Mouse (Mus musculus) lung, embryonic 16.5 days (tissue): ENCODE measurements at regions not wholly inside any gene's neighbourhood (a gene's known extent, or its start where the extent isn't known, plus 50 kb on each side); places are given as distances from the start of the nearest gene placed in this dataset.

ENCODE experiments used
- ATAC-seq: fragments of 200-750 bp; cut with Nextera tagmentation; 2 replicates; pipeline ENCODE4 v1.8.0; 2017; ENCODE audit warnings: low read depth, mild to moderate bottlenecking, moderate library complexity
- H3K27ac ChIP-seq: fragments of 300-500 bp; sonication (generic); 2 replicates; pipeline ENCODE4 v1.5.1; 2014; ENCODE audit warnings: mild to moderate bottlenecking, control low read depth, low read length
- H3K27me3 ChIP-seq: fragments of 300-500 bp; sonication (generic); 2 replicates; pipeline ENCODE4 v1.6.1; 2014; ENCODE audit warnings: low read depth, low read length, mixed read lengths; ENCODE audit not compliant: control insufficient read depth, insufficient read depth
- H3K36me3 ChIP-seq: fragments of 300-500 bp; sonication (generic); 2 replicates; pipeline ENCODE4 v1.6.1; 2014; ENCODE audit warnings: low read length; ENCODE audit not compliant: control insufficient read depth, insufficient read depth
- H3K4me1 ChIP-seq: fragments of 300-500 bp; sonication (generic); replicated peaks from 2 replicates; pipeline ENCODE4 v1.6.1; 2014; ENCODE audit warnings: low read length, mixed read lengths; ENCODE audit not compliant: control insufficient read depth, insufficient read depth
- H3K4me2 ChIP-seq: fragments of 300-500 bp; sonication (generic); 2 replicates; pipeline ENCODE4 v1.6.1; 2014; ENCODE audit warnings: low read depth, low read length, control low read depth
- H3K4me3 ChIP-seq: fragments of 300-500 bp; sonication (generic); 2 replicates; pipeline ENCODE4 v1.5.1; 2014; ENCODE audit warnings: mild to moderate bottlenecking, low read length, control low read depth
- H3K9ac ChIP-seq: fragments of 300-500 bp; sonication (generic); 2 replicates; pipeline ENCODE4 v1.6.1; 2014; ENCODE audit warnings: low read length, control low read depth
- H3K9me3 ChIP-seq: fragments of 300-500 bp; sonication (generic); 2 replicates; pipeline ENCODE4 v1.6.1; 2016; ENCODE audit warnings: low read length; ENCODE audit not compliant: control insufficient read depth

DNA sequence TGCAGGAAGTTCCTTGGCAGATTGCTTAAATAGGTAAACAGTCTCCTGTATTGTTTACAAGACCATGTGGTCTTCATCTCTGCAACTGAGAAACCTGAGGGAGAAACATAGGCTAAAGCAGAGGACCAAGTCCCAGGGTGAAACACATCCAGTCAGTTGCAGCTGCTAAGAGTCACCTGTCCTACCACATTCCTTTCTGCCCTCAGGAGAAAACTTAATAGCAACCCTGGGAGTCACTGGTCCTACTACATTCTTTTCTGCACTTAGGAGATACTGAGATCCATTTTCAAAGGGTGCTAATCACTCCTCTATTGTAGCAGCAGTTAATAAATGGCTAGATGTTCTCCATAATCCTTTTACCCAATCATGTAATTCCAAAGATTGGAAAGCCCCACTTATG is 168.2 kb upstream of the Actrt1 start:
- no peak overlapping the region for H3K4me2 ChIP-seq
- peak; percentile 66 for ATAC-seq
- H3K9me3 ChIP-seq = no peaks in the 10 kb centered on the region
- H3K4me1 ChIP-seq = no peaks in the 10 kb centered on the region
- no peaks in the 10 kb centered on the region for H3K36me3 ChIP-seq
- no peak overlapping the region for H3K4me3 ChIP-seq
- H3K9ac ChIP-seq = no peak overlapping the region
- H3K27ac ChIP-seq = 0 out of 2 replicates have a peak overlapping the region, but pooled peaks have one; percentile 1
- H3K27me3 ChIP-seq = no peaks in the 10 kb centered on the region
